Mouse (Mus musculus) MEL (cell line): ENCODE results near the gene Mdfi. TPM values are rescaled to one million over a fixed set of nuclear protein-coding genes. Genes with fewer than 3 reads are reported as not detected.

Experiments
- DNase-seq: peaks from one replicate; pipeline ENCODE4 v3.0.0; 2011; ENCODE audit warnings: low read depth, low spot score
- H3K27ac ChIP-seq: 2 replicates; pipeline ENCODE4 v1.5.1; 2012; ENCODE audit warnings: low read depth, mild to moderate bottlenecking, control low read depth, low read length, moderate library complexity; ENCODE audit not compliant: control insufficient read depth
- H3K27me3 ChIP-seq, 2 experiments: fragments of 150-350 bp in 1 of 2; sonication (generic) in 1 of 2; 2 replicates each; pipeline ENCODE4 v1.6.1; 2012; ENCODE audit warnings: low read length in 2 of 2, mild to moderate bottlenecking in 2 of 2, improper control_type of control experiment in 1 of 2, moderate library complexity in 1 of 2; ENCODE audit not compliant: insufficient read depth in 2 of 2, control insufficient read depth in 1 of 2
- H3K36me3 ChIP-seq, 2 experiments: 2 replicates each; pipeline ENCODE4 v1.6.1; 2012 to 2014; ENCODE audit warnings: low read length in 2 of 2, improper control_type of control experiment in 1 of 2, inconsistent platforms in 1 of 2, mild to moderate bottlenecking in 1 of 2; ENCODE audit not compliant: insufficient read depth in 2 of 2, control insufficient read depth in 1 of 2
- H3K4me1 ChIP-seq, 2 experiments: fragments of 150-350 bp in 1 of 2; sonication (generic) in 1 of 2; 2 replicates each; pipeline ENCODE4 v1.6.1; 2012; ENCODE audit warnings: low read length in 2 of 2, improper control_type of control experiment in 1 of 2, mild to moderate bottlenecking in 1 of 2; ENCODE audit not compliant: insufficient read depth in 2 of 2, control insufficient read depth in 1 of 2
- H3K4me3 ChIP-seq, 2 experiments: fragments of 150-350 bp in 1 of 2; sonication (generic) in 1 of 2; 2 replicates each; pipeline ENCODE4 v1.5.1; 2012; ENCODE audit warnings: low read depth in 2 of 2, low read length in 2 of 2, mild to moderate bottlenecking in 2 of 2, moderate library complexity in 2 of 2, control low read depth in 1 of 2, improper control_type of control experiment in 1 of 2; ENCODE audit not compliant: control insufficient read depth in 1 of 2, insufficient read depth in 1 of 2
- H3K79me2 ChIP-seq: 2 replicates; pipeline ENCODE4 v1.6.1; 2012; ENCODE audit warnings: mild to moderate bottlenecking, low read length, moderate library complexity; ENCODE audit not compliant: control insufficient read depth, poor library complexity, insufficient read depth
- H3K9ac ChIP-seq: 2 replicates; pipeline ENCODE4 v1.6.1; 2012; ENCODE audit warnings: low read depth, mild to moderate bottlenecking, control low read depth, low read length, moderate library complexity; ENCODE audit not compliant: control insufficient read depth, poor library complexity, severe bottlenecking
- H3K9me3 ChIP-seq: fragments of 150-350 bp; sonication (generic); replicated peaks from 2 replicates; pipeline ENCODE4 v1.6.1; 2012; ENCODE audit warnings: mild to moderate bottlenecking, low read length, improper control_type of control experiment, moderate library complexity; ENCODE audit not compliant: insufficient read depth
- CHD1 ChIP-seq: IDR thresholded peaks from 2 replicates; pipeline ENCODE4 v1.6.1; 2012; ENCODE audit warnings: low read depth, mild to moderate bottlenecking, inconsistent platforms, low read length, improper control_type of control experiment
- CTCF ChIP-seq, 3 experiments: IDR thresholded peaks in 2 of 3; conservative IDR thresholded peaks in 1 of 3; 2 replicates each; pipeline ENCODE4 v1.5.1; 2011 to 2012; ENCODE audit warnings: low read length in 3 of 3, low read depth in 2 of 3, mild to moderate bottlenecking in 2 of 3, improper control_type of control experiment in 1 of 3, inconsistent platforms in 1 of 3, mixed read lengths in 1 of 3, moderate library complexity in 1 of 3; ENCODE audit not compliant: control insufficient read depth in 1 of 3, insufficient read depth in 1 of 3, poor library complexity in 1 of 3, severe bottlenecking in 1 of 3
- E2F4 ChIP-seq: IDR thresholded peaks from 2 replicates; pipeline ENCODE4 v1.6.1; 2011; ENCODE audit warnings: low read depth, low read length, improper control_type of control experiment, borderline replicate concordance
- ELF1 ChIP-seq: IDR thresholded peaks from 2 replicates; pipeline ENCODE4 v1.6.1; 2014; ENCODE audit warnings: low read depth, mild to moderate bottlenecking, inconsistent platforms, low read length, improper control_type of control experiment, moderate library complexity
- EP300 ChIP-seq, 2 experiments: IDR thresholded peaks; 2 replicates each; pipeline ENCODE4 v1.6.1; 2011; ENCODE audit warnings: improper control_type of control experiment in 2 of 2, low read length in 2 of 2, low read depth in 1 of 2, mild to moderate bottlenecking in 1 of 2
- ETS1 ChIP-seq: IDR thresholded peaks from 2 replicates; pipeline ENCODE4 v1.6.1; 2012; ENCODE audit warnings: low read depth, mild to moderate bottlenecking, inconsistent platforms, low read length, improper control_type of control experiment, moderate library complexity
- GATA1 ChIP-seq: IDR thresholded peaks from 2 replicates; pipeline ENCODE4 v1.6.1; 2011; ENCODE audit warnings: low read depth, low read length, improper control_type of control experiment
- HCFC1 ChIP-seq: IDR thresholded peaks from 2 replicates; pipeline ENCODE4 v1.6.1; 2012; ENCODE audit warnings: low read depth, mild to moderate bottlenecking, inconsistent platforms, low read length, improper control_type of control experiment, moderate library complexity
- KAT2A ChIP-seq: conservative IDR thresholded peaks from 2 replicates; pipeline ENCODE4 v1.6.1; 2012; ENCODE audit warnings: low read depth, low read length, improper control_type of control experiment, inconsistent platforms
- MAFK ChIP-seq: IDR thresholded peaks from 2 replicates; pipeline ENCODE4 v1.6.1; 2011; ENCODE audit warnings: low read depth, mild to moderate bottlenecking, low read length, improper control_type of control experiment, borderline replicate concordance
- MAX ChIP-seq: IDR thresholded peaks from 2 replicates; pipeline ENCODE4 v1.6.1; 2011; ENCODE audit warnings: low read length, improper control_type of control experiment
- MAZ ChIP-seq: IDR thresholded peaks from 2 replicates; pipeline ENCODE4 v1.6.1; 2012; ENCODE audit warnings: low read depth, mild to moderate bottlenecking, inconsistent platforms, low read length, improper control_type of control experiment
- MYB ChIP-seq: IDR thresholded peaks from 2 replicates; pipeline ENCODE4 v1.6.1; 2011; ENCODE audit warnings: mild to moderate bottlenecking, low read depth, low read length, improper control_type of control experiment
- POLR2A ChIP-seq, 2 experiments: IDR thresholded peaks; 2 replicates each; pipeline ENCODE4 v1.6.1; 2011 to 2012; ENCODE audit warnings: low read length in 2 of 2, mild to moderate bottlenecking in 2 of 2, control low read depth in 1 of 2, improper control_type of control experiment in 1 of 2, low read depth in 1 of 2, moderate library complexity in 1 of 2; ENCODE audit not compliant: control insufficient read depth in 1 of 2, insufficient read depth in 1 of 2, poor library complexity in 1 of 2
- RCOR1 ChIP-seq: IDR thresholded peaks from 2 replicates; pipeline ENCODE4 v1.6.1; 2012; ENCODE audit warnings: low read depth, mild to moderate bottlenecking, inconsistent platforms, low read length, improper control_type of control experiment
- TBP ChIP-seq: IDR thresholded peaks from 2 replicates; pipeline ENCODE4 v1.8.0; 2011; ENCODE audit warnings: low read depth, low read length, improper control_type of control experiment
- USF1 ChIP-seq: IDR thresholded peaks from 2 replicates; pipeline ENCODE4 v1.6.1; 2014; ENCODE audit warnings: low read depth, mild to moderate bottlenecking, inconsistent platforms, low read length, improper control_type of control experiment, moderate library complexity
- ZNF384 ChIP-seq: IDR thresholded peaks from 2 replicates; pipeline ENCODE4 v1.6.1; 2012; ENCODE audit warnings: low read depth, mild to moderate bottlenecking, inconsistent platforms, low read length, improper control_type of control experiment
- polyA plus RNA-seq, 2 experiments: library from polyadenylated mRNA; stranded (reverse) in 1 of 2; unstranded in 1 of 2; fragments of >175 nt in 1 of 2; fragments of >200 nt in 1 of 2; gene quantifications; 2 replicates each; pipeline versions ENCODE4 v1.2.1 to v1.2.4; 2012; ENCODE audit warnings: low replicate concordance in 2 of 2, low read depth in 1 of 2; ENCODE audit not compliant: insufficient read length in 2 of 2, insufficient read depth in 1 of 2, missing spikeins in 1 of 2
- total RNA-seq: library from RNA; depleted of rRNA; stranded (reverse); fragments of 300-350 nt; gene quantifications from 2 replicates; pipeline ENCODE4 v1.2.3, GENCODE M21; 2012

Gene Mdfi
- total and polyA plus RNA-seq, 3 experiments = not detected

DNA sequence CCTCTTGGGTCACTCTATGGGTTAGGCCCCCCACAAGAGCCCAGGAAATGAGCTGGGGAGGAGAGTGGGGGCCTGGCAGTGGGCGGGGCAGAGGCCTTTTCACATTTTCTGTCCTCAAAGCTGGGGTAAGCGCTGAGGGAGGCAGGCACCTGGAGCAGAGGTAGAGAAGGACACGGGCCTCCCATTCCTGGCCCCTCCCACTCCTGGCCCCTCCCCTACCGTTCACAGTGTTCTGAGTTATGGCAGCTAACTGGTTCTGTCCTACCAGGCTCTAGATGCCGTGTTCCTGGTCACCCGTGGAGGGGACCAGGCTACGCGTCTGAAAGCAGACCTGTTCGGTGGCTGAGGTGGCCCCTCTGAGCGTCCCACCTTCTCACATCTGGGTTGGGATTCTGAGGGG is 19.0 kb downstream of the Mdfi start:
- no peaks in the 10 kb centered on the region for H3K4me1 ChIP-seq
- H3K9ac ChIP-seq = no peak overlapping the region
- H3K27me3 ChIP-seq = peaks cover 0 to 1% of the 10 kb centered on the region in 2 experiments; a peak in 2 of 4 replicates
- H3K27ac ChIP-seq = no peak overlapping the region
- no peaks in the 10 kb centered on the region for H3K36me3 ChIP-seq
- no peak overlapping the region for H3K4me3 ChIP-seq
- H3K9me3 ChIP-seq = no peaks in the 10 kb centered on the region
- no peaks in the 10 kb centered on the region for H3K79me2 ChIP-seq
- DNase-seq = no peak
- TF ChIP-seq MAFK = no peak
- TF ChIP-seq KAT2A = no peak
- TF ChIP-seq GATA1 = no peak
- TF ChIP-seq TBP = no peak
- no peak for TF ChIP-seq RCOR1
- TF ChIP-seq ETS1 = no peak
- no peak for TF ChIP-seq HCFC1
- TF ChIP-seq ZNF384 = no peak
- no peak for TF ChIP-seq CTCF (IDR thresholded peaks at IDR 0.05 in 2 of 3, conservative IDR thresholded peaks at IDR 0.05 in 1 of 3; ENCODE audit: control insufficient read depth in 1 of 3, insufficient read depth in 1 of 3, low read depth in 2 of 3, low read length in 3 of 3, poor library complexity in 1 of 3, severe bottlenecking in 1 of 3)
- no peak for TF ChIP-seq ELF1

DNA sequence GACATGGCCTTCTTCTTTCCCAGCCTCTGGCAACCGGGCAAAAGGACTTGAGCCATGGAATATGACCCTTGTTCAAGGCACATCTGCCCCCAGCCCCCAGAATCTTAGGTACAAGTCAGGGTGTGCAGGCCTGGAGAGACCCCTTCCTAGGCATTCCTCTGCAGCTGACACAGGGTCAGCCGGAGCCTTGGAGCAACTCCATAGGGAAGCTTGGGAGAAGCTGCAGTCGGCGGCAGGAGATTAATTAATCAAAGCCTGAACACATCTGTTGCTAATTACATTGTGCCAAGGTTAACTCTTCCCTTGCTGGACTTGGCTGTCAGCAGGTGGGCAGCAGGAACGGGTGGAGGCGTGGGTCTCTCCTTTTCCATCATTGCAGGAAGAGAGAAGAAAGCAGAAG is 20.0 kb downstream of the Mdfi start:
- DNase-seq = no peak
- peaks cover 0 to 1% of the 10 kb centered on the region in 2 experiments; a peak in 1 of 4 replicates for H3K27me3 ChIP-seq
- no peak for TF ChIP-seq MAX
- no peak for TF ChIP-seq MYB
- TF ChIP-seq, all 39 proteins: peak for 0

DNA sequence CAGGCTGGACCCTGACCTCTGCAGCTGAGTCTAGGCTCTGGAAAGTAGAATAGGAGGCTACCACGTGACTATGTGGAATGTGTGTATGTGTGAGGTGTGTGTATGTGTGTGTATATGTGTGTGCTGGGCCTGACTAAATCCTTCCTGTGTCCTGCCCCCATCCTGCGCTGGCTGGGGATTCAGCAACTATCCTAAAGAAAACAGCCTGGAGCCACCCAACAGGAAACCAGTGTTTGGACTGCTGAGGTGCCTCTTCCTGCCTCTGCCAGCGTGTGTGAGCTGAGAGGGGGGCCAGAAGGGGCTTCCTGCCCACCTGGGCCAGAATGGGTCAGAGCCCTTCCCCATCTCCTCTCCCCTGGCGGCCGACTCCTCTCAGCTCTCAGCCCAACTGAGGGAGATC is 20.9 kb downstream of the Mdfi start:
- TF ChIP-seq ZNF384 = no peak
- no peak for TF ChIP-seq MAZ
- TF ChIP-seq CHD1 = no peak
- no peak for TF ChIP-seq USF1
- no peak for TF ChIP-seq POLR2A (IDR thresholded peaks at IDR 0.05; ENCODE audit: control insufficient read depth in 1 of 2, insufficient read depth in 1 of 2, low read depth in 1 of 2, low read length in 2 of 2, poor library complexity in 1 of 2)
- TF ChIP-seq KAT2A = no peak
- no peak for TF ChIP-seq EP300 (IDR thresholded peaks at IDR 0.05; ENCODE audit: low read depth in 1 of 2, low read length in 2 of 2)
- no peak for TF ChIP-seq E2F4
- TF ChIP-seq TBP = no peak
- no peak for DNase-seq
- no peak overlapping the region for H3K4me3 ChIP-seq
- H3K4me1 ChIP-seq = no peaks in the 10 kb centered on the region
- no peaks in the 10 kb centered on the region for H3K9me3 ChIP-seq
- H3K9ac ChIP-seq = no peak overlapping the region
- H3K36me3 ChIP-seq = no peaks in the 10 kb centered on the region
- peaks cover 0 to 1% of the 10 kb centered on the region in 2 experiments; a peak in 1 of 4 replicates for H3K27me3 ChIP-seq
- no peaks in the 10 kb centered on the region for H3K79me2 ChIP-seq
- H3K27ac ChIP-seq = no peak overlapping the region

More for the DNA sequence above, 20.0 kb downstream of the Mdfi start:
- H3K4me3 ChIP-seq = no peak overlapping the region
- H3K9ac ChIP-seq = no peak overlapping the region
- no peak overlapping the region for H3K27ac ChIP-seq
- no peaks in the 10 kb centered on the region for H3K79me2 ChIP-seq
- no peaks in the 10 kb centered on the region for H3K9me3 ChIP-seq
- no peaks in the 10 kb centered on the region for H3K4me1 ChIP-seq
- no peaks in the 10 kb centered on the region for H3K36me3 ChIP-seq
